Mouse (Mus musculus) CD4-positive helper T cell, adult 2 months (primary cell): ENCODE results near the gene Csdc2.

ENCODE experiments used
- DNase-seq: peaks from one replicate; pipeline ENCODE4 v3.0.0-alpha.2; 2012; ENCODE audit warnings: low read depth, missing footprints, low spot score

The Csdc2 gene

DNA sequence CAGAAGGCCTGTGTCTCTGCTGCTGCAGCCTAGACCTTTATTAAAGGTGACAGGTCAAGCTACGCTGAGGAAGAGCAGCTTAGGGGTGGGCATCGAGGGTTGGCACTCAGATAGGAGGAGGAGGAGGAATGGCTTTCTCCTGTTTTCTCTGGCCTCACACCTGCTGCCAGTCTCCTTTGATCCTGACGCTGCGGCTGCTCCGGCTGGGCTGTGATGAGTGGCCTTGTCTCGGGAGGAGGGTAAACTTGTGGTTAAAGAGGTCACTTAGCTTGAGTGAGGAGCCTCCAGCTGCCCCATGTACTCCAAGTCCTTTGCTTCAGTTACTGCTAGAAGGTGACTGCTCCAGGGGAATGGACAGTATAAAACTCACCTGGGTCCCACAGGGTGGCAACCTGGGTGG lies 57.4 kb downstream of the Csdc2 start:
- no peak for DNase-seq
